Mouse (Mus musculus) erythroid progenitor cell, adult 5-6 weeks (primary cell): ENCODE results near the gene Tmigd1. TPM values are rescaled to one million over a fixed set of nuclear protein-coding genes. Genes with fewer than 3 reads are reported as not detected.

Experiments
- ATAC-seq: replicated peaks from 2 replicates; pipeline ENCODE4 v1.8.0; 2016; ENCODE audit warnings: moderate number of reproducible peaks, mild to moderate bottlenecking, moderate TSS enrichment, inconsistent platforms; ENCODE audit not compliant: poor library complexity, low FRiP score, severe bottlenecking
- total RNA-seq, 2 experiments: library from RNA; stranded (forward) in 1 of 2; stranded (reverse) in 1 of 2; fragments of 150-400 nt in 1 of 2; fragments of 186-747, 209-891 nt in 1 of 2; gene quantifications; 2 replicates each; pipeline versions ENCODE4 v1.2.3 to v1.2.4; 2015 to 2017; ENCODE audit warnings: low replicate concordance in 2 of 2

Tmigd1 gene
- total RNA-seq, 2 experiments from 2014 or later = not detected

GRCm38 (mm10) chr11:76953536-76953935 is 51.6 kb downstream of the Tmigd1 start:
- no peak for ATAC-seq

- no peak for ATAC-seq
Observed at GRCm38 (mm10) chr11:76965703-76966102, 63.7 kb downstream of the Tmigd1 start.

Other genes starting within 250 kb of the Tmigd1 start
- not detected in 2 replicates for gene Bhlha9, start 229.7 kb upstream of the Tmigd1 start, total RNA-seq (2015; ENCODE audit: low replicate concordance)
- gene Bhlha9, start 229.7 kb upstream of the Tmigd1 start, total RNA-seq (2017; ENCODE audit: low replicate concordance) = not detected in 2 replicates
- gene Trarg1, start 222.4 kb upstream of the Tmigd1 start, total RNA-seq (2015; ENCODE audit: low replicate concordance) = not detected in 2 replicates
- gene Trarg1, start 222.4 kb upstream of the Tmigd1 start, total RNA-seq (2017; ENCODE audit: low replicate concordance) = 0.13 TPM in 1 of 2 replicates, not detected in the other
- gene Gosr1, start 138.6 kb upstream of the Tmigd1 start, total RNA-seq (2015; ENCODE audit: low replicate concordance) = 6.8 and 13.0 TPM in 2 replicates
- 7.7 and 66.6 TPM in 2 replicates for gene Gosr1, start 138.6 kb upstream of the Tmigd1 start, total RNA-seq (2017; ENCODE audit: low replicate concordance)
- gene Cpd, start 55.1 kb upstream of the Tmigd1 start, total RNA-seq (2015; ENCODE audit: low replicate concordance) = 11.7 and 12.6 TPM in 2 replicates
- gene Cpd, start 55.1 kb upstream of the Tmigd1 start, total RNA-seq (2017; ENCODE audit: low replicate concordance) = 6.1 and 9.6 TPM in 2 replicates
- gene Blmh, start 22.6 kb downstream of the Tmigd1 start, total RNA-seq (2015; ENCODE audit: low replicate concordance) = 11.2 and 16.8 TPM in 2 replicates
- gene Blmh, start 22.6 kb downstream of the Tmigd1 start, total RNA-seq (2017; ENCODE audit: low replicate concordance) = 30.4 and 38.4 TPM in 2 replicates
- 2.2 TPM in 1 of 2 replicates, not detected in the other for gene Slc6a4, start 96.4 kb downstream of the Tmigd1 start, total RNA-seq (2015; ENCODE audit: low replicate concordance)
- not detected in 2 replicates for gene Slc6a4, start 96.4 kb downstream of the Tmigd1 start, total RNA-seq (2017; ENCODE audit: low replicate concordance)
- gene Nsrp1, start 176.3 kb downstream of the Tmigd1 start, total RNA-seq (2015; ENCODE audit: low replicate concordance) = 10.5 and 44.7 TPM in 2 replicates
- gene Nsrp1, start 176.3 kb downstream of the Tmigd1 start, total RNA-seq (2017; ENCODE audit: low replicate concordance) = 4.1 and 13.5 TPM in 2 replicates